Mouse (Mus musculus): ENCODE data around the gene Skint11. TPM values are rescaled to one million over a fixed set of nuclear protein-coding genes. Genes with fewer than 3 reads are reported as not detected.

The Skint11 gene
- not detected in 2 replicates for polyA plus RNA-seq (2012; rRNA removed)

GRCm38 (mm10) chr4:114163084-114163483, at the start of gene Skint11:
Skint11 (plus strand) TSS chr4:114163384.

Other genes with a start within 250 kb of the Skint11 start
- gene Skint5, start 163.9 kb upstream of the Skint11 start, polyA plus RNA-seq (2012; rRNA removed), result not detected in 2 replicates
- gene Trabd2b, start 243.3 kb downstream of the Skint11 start, polyA plus RNA-seq (2012; rRNA removed), result 0.82 and 0.89 TPM in 2 replicates

All from central nervous system, embryonic 18 days (tissue).